Mouse (Mus musculus) embryonic facial prominence, embryonic 11.5 days (tissue): ENCODE results near the gene Hormad2. TPM values are rescaled to one million over a fixed set of nuclear protein-coding genes. Genes with fewer than 3 reads are reported as not detected.
A peak's percentile ranks its signal among the peaks of the same experiment; 100 is the strongest.

Source experiments
- ATAC-seq: fragments of 200-750 bp; cut with Nextera tagmentation; replicated peaks from 2 replicates; pipeline ENCODE4 v1.8.0; 2017; ENCODE audit warnings: low read depth; ENCODE audit not compliant: insufficient number of reproducible peaks, low FRiP score, low TSS enrichment
- DNase-seq: peaks from one replicate; pipeline ENCODE4 v3.0.0-alpha.2; 2015; ENCODE audit warnings: low spot score
- H3K27ac ChIP-seq: fragments of 300-500 bp; sonication (generic); replicated peaks from 2 replicates; pipeline ENCODE4 v1.5.1; 2014; ENCODE audit warnings: mild to moderate bottlenecking, low read depth, low read length, control low read depth
- H3K27me3 ChIP-seq: fragments of 300-500 bp; sonication (generic); 2 replicates; pipeline ENCODE4 v1.6.1; 2014; ENCODE audit warnings: mild to moderate bottlenecking, low read length, moderate library complexity, mixed read lengths; ENCODE audit not compliant: control insufficient read depth, insufficient read depth
- H3K36me3 ChIP-seq: fragments of 300-500 bp; sonication (generic); replicated peaks from 2 replicates; pipeline ENCODE4 v1.6.1; 2014; ENCODE audit warnings: low read depth, mild to moderate bottlenecking, low read length, moderate library complexity, mixed read lengths; ENCODE audit not compliant: control insufficient read depth, insufficient read depth
- H3K4me1 ChIP-seq: fragments of 300-500 bp; sonication (generic); 2 replicates; pipeline ENCODE4 v1.6.1; 2014; ENCODE audit warnings: low read length, mixed read lengths; ENCODE audit not compliant: control insufficient read depth, insufficient read depth
- H3K4me2 ChIP-seq: fragments of 300-500 bp; sonication (generic); 2 replicates; pipeline ENCODE4 v1.6.1; 2014; ENCODE audit warnings: low read depth, mild to moderate bottlenecking, control low read depth, low read length, moderate library complexity
- H3K4me3 ChIP-seq: fragments of 300-500 bp; sonication (generic); 2 replicates; pipeline ENCODE4 v1.5.1; 2014; ENCODE audit warnings: low read depth, low read length, control low read depth
- H3K9ac ChIP-seq: fragments of 300-500 bp; sonication (generic); replicated peaks from 2 replicates; pipeline ENCODE4 v1.6.1; 2014; ENCODE audit warnings: mild to moderate bottlenecking, control low read depth, low read length
- H3K9me3 ChIP-seq: fragments of 300-500 bp; sonication (generic); replicated peaks from 2 replicates; pipeline ENCODE4 v1.6.1; 2016; ENCODE audit warnings: mild to moderate bottlenecking, low read length, inconsistent platforms, mixed read lengths; ENCODE audit not compliant: control insufficient read depth
- WGBS: fragments of 180-500 bp; shearing (Covaris S2); extraction: QIAGEN DNeasy Blood & Tissue Kit; methylation state at CpG from one replicate; pipeline ENCODE4 v1.1.7; 2014; 5-methylcytosine and 5-hydroxymethylcytosine counted together
- polyA plus RNA-seq: library from polyadenylated mRNA; unstranded; fragments of >200 nt; fragmentation: Nextera tagmentation; extraction: Ambion mirVana; gene quantifications from 2 replicates; pipeline ENCODE4 v1.2.1, GENCODE M21; 2014

Gene Hormad2
- polyA plus RNA-seq, 1 experiment from 2014 or later, result 0.56 TPM

GRCm38 (mm10) chr11:4304203-4304602, 136.7 kb downstream of the Hormad2 start:
- H3K4me1 ChIP-seq, result peaks cover 9% of the 10 kb centered on the region; the same call in 1 of the 2 replicates
- ATAC-seq (no peak), DNase-seq (no peak)
- H3K4me2 ChIP-seq, result no peak overlapping the region
- no peaks in the 10 kb centered on the region for H3K27me3 ChIP-seq
- WGBS, result 81% methylated on average over 4 of the region's 4 CpGs
- H3K27ac ChIP-seq, result no peak overlapping the region
- no peak overlapping the region for H3K4me3 ChIP-seq
- H3K9ac ChIP-seq, result no peak overlapping the region
- H3K36me3 ChIP-seq, result no peaks in the 10 kb centered on the region
- H3K9me3 ChIP-seq, result no peaks in the 10 kb centered on the region

- Histone ChIP-seq H3K4me1 (peaks cover 4% of the 10 kb centered on the region; the same call in 1 of the 2 replicates), H3K9ac (no peak overlapping the region; the same call in 1 of the 2 replicates), H3K4me2 (no peak overlapping the region), H3K9me3 (no peaks in the 10 kb centered on the region), H3K36me3 (no peaks in the 10 kb centered on the region), H3K4me3 (no peak overlapping the region), H3K27me3 (no peaks in the 10 kb centered on the region), H3K27ac (no peak overlapping the region)
- WGBS, result 51% methylated on average over 9 of the region's 9 CpGs
- ATAC-seq, result no peak
- DNase-seq, result no peak
Measured at GRCm38 (mm10) chr11:4303033-4303432, 137.9 kb downstream of the Hormad2 start.

GRCm38 (mm10) chr11:4302363-4302913, 138.5 kb downstream of the Hormad2 start:
- Histone ChIP-seq H3K4me1 (peaks cover 4% of the 10 kb centered on the region; the same call in 1 of the 2 replicates), H3K27ac (0 out of 2 replicates have a peak overlapping the region, but pooled peaks have one; percentile 30)
- peak; percentile 40 for DNase-seq

GRCm38 (mm10) chr11:4300683-4301082, 140.2 kb downstream of the Hormad2 start:
- no peak overlapping the region for H3K9ac ChIP-seq
- H3K27me3 ChIP-seq, result no peaks in the 10 kb centered on the region
- no peak overlapping the region for H3K4me3 ChIP-seq
- no peaks in the 10 kb centered on the region for H3K36me3 ChIP-seq
- H3K4me1 ChIP-seq, result peaks cover 4% of the 10 kb centered on the region; the same call in 1 of the 2 replicates
- no peaks in the 10 kb centered on the region for H3K9me3 ChIP-seq
- no peak overlapping the region for H3K4me2 ChIP-seq
- H3K27ac ChIP-seq, result no peak overlapping the region
- ATAC-seq, result no peak
- no peak for DNase-seq
- WGBS, result 77% methylated on average over 3 of the region's 3 CpGs

More at GRCm38 (mm10) chr11:4302363-4302913, 138.5 kb downstream of the Hormad2 start:
- no peak for ATAC-seq
- Histone ChIP-seq H3K4me2 (no peak overlapping the region), H3K36me3 (no peaks in the 10 kb centered on the region), H3K9me3 (no peaks in the 10 kb centered on the region), H3K27me3 (no peaks in the 10 kb centered on the region), H3K9ac (peak overlapping the region; percentile 38; the same call in 1 of the 2 replicates), H3K4me3 (no peak overlapping the region)
- 8% methylated on average over 5 of the region's 5 CpGs for WGBS

GRCm38 (mm10) chr11:4299735-4300474, 141.0 kb downstream of the Hormad2 start:
- no peak overlapping the region for H3K9ac ChIP-seq
- ATAC-seq, result no peak
- no peaks in the 10 kb centered on the region for H3K36me3 ChIP-seq
- no peak overlapping the region for H3K4me3 ChIP-seq
- H3K27ac ChIP-seq, result no peak overlapping the region
- no peaks in the 10 kb centered on the region for H3K9me3 ChIP-seq
- DNase-seq, result no peak
- no peaks in the 10 kb centered on the region for H3K27me3 ChIP-seq
- 68% methylated on average over 14 of the region's 14 CpGs for WGBS
- H3K4me1 ChIP-seq, result peaks cover 4% of the 10 kb centered on the region; the same call in 1 of the 2 replicates
- H3K4me2 ChIP-seq, result no peak overlapping the region

- 38% methylated on average over 12 of the region's 12 CpGs for WGBS
- no peak overlapping the region for H3K4me2 ChIP-seq
- H3K36me3 ChIP-seq, result no peaks in the 10 kb centered on the region
- H3K9me3 ChIP-seq, result no peaks in the 10 kb centered on the region
- DNase-seq (peak; percentile 53), ATAC-seq (no peak)
- H3K9ac ChIP-seq, result no peak overlapping the region
- no peak overlapping the region for H3K27ac ChIP-seq
- no peaks in the 10 kb centered on the region for H3K27me3 ChIP-seq
- peaks cover 4% of the 10 kb centered on the region; the same call in 1 of the 2 replicates for H3K4me1 ChIP-seq
- H3K4me3 ChIP-seq, result no peak overlapping the region
Measured at GRCm38 (mm10) chr11:4299191-4299590, 141.7 kb downstream of the Hormad2 start.

GRCm38 (mm10) chr11:4298615-4299014, 142.3 kb downstream of the Hormad2 start:
- DNase-seq (peak; percentile 8), ATAC-seq (no peak)
- H3K27ac ChIP-seq, result no peak overlapping the region
- H3K27me3 ChIP-seq, result no peaks in the 10 kb centered on the region
- no peak overlapping the region for H3K4me2 ChIP-seq
- WGBS, result 34% methylated on average over 7 of the region's 7 CpGs
- no peak overlapping the region for H3K4me3 ChIP-seq
- no peak overlapping the region for H3K9ac ChIP-seq
- no peaks in the 10 kb centered on the region for H3K9me3 ChIP-seq
- H3K4me1 ChIP-seq, result peaks cover 4% of the 10 kb centered on the region; the same call in 1 of the 2 replicates
- no peaks in the 10 kb centered on the region for H3K36me3 ChIP-seq

- Histone ChIP-seq H3K9me3 (no peaks in the 10 kb centered on the region), H3K4me1 (peaks cover 4% of the 10 kb centered on the region; the same call in 1 of the 2 replicates), H3K4me3 (no peak overlapping the region), H3K4me2 (no peak overlapping the region), H3K36me3 (no peaks in the 10 kb centered on the region), H3K27me3 (no peaks in the 10 kb centered on the region), H3K9ac (no peak overlapping the region), H3K27ac (no peak overlapping the region)
- DNase-seq (no peak), ATAC-seq (no peak)
- 63% methylated on average over 3 of the region's 3 CpGs for WGBS
Measured at GRCm38 (mm10) chr11:4297753-4298152, 143.2 kb downstream of the Hormad2 start.
